Mouse (Mus musculus): ENCODE measurements at regions not wholly inside any gene's neighbourhood (a gene's known extent, or its start where the extent isn't known, plus 50 kb on each side); places are given as distances from the start of the nearest gene placed in this dataset.

DNA sequence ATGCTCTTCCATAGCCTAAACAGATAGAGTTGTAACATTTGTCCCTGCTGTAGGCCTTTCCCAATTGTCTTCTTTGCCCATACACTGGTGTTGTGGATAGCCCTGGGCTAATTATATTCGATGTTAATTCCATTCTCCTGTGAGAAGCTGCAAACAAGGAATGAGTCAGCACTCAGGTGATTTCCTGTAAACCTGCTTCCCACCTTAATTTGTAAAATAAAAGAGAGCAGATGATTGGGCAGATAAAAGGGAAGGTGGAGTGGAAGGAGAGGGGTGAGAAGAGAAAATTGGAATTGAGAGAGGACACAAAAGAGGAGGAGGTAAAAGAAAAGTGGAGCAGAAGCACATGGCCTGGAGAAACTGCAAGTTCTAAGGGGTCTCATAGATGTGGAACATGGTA lies 102.8 kb downstream of the Gc start:
- in situ Hi-C loops (cut with MboI, MseI): loop anchor here (10.0 kb wide), 1 partner anchor 1060 kb away; no protein-coding TSS in a partner anchor

DNA sequence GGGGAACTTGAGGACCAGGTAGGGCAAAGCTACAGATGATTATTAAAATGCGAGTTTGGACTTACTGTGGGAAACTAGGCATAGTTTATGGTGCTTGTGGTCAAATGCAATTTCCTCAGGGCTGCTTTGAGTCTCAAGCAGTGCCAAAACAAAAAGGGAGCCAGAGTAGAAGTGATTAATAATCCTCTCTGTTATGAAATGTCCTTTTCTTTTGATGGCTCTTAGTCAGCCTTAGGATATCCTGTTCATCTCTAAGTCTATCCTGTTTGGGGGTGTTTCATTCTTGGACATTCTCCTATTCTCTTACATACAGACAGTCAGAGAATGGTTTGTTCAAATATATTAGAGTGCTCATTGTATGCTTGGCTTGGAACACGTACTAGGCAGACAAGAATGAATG lies 109.9 kb downstream of the Gc start:
- in situ Hi-C loops (cut with MboI, MseI): no loop called here

DNA sequence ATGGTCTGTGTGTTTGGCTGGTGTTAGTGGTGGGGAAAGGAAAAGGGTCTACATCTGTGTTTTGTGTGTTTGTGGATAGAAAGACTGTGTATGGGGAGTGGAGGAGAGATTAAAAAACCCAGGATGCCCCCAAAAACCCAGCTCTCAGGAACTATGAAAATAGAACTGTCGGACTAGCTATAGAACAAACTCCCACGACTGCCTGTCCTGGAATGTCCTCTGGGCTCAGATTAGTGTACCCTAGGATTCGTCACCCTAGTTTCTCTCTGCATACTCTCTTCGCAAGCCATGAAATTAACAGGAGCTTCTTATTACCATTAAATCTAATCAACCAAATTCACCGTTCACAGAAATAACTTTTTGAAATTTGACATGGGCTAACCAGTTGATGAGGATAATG lies 117.2 kb downstream of the Gc start:
- in situ Hi-C loops (cut with MboI, MseI): loop anchor here (5.0 kb wide), 1 partner anchor 33 kb away; no protein-coding TSS in a partner anchor

DNA sequence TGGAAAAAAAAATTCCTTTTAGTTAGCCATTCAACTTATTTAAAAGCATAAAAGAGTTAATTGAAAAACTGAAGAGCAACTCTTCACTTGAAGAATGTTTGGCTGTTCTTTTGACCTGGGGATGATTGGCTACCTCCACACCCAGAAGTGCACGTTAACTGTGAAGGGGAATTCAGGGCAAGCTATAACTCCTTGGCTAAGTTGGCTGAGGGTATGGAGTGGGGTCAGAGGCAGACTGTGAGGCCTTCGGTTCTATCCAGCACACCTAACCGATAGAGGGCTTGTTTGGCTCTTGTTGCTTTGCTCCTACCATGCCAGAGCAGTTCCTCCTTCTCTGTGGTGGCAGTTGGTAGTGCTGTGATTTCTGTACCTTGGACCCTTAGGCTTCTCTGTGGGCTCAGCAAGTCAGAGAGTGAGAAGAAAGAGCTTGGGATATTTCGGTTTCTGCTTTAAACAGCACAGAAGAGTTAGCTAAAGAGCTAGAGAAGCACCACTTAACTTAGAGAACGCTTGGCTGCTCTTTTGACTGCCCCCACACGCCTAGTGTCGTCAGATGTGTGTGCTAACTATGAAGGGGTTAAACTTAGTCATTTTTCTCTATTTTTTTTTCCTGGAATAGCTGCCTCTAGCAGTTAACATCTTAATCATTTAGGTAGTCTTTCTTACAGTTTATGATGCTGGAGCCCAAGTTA lies 119.6 kb downstream of the Gc start:
- in situ Hi-C loops (cut with MboI, MseI): no loop called here

All from T-helper 2 cell (primary cell).